Mouse (Mus musculus): Measurements from ENCODE around the gene Rtn4rl1.

GRCm38 (mm10) chr11:75245372-75246330 is 52.1 kb downstream of the Rtn4rl1 start:
- no peak for TF ChIP-seq CTCF (IDR thresholded peaks at IDR 0.05; ENCODE audit: low read depth)
- no peak for TF ChIP-seq EP300 (IDR thresholded peaks at IDR 0.05; ENCODE audit: low read depth)

Measured in liver, postnatal 0 days (tissue).